Mouse (Mus musculus): ENCODE measurements at regions not wholly inside any gene's neighbourhood (a gene's known extent, or its start where the extent isn't known, plus 50 kb on each side); places are given as distances from the start of the nearest gene placed in this dataset.

GRCm38 (mm10) chr1:94235426-94235825, 183.1 kb upstream of the Pdcd1 start:
- no peak for DNase-seq (ENCODE audit: low read depth, low spot score)

GRCm38 (mm10) chr1:94221006-94221405, 168.7 kb upstream of the Pdcd1 start:
- no peak for DNase-seq (ENCODE audit: low read depth, low spot score)

- DNase-seq (ENCODE audit: low read depth, low spot score), result no peak
Observed at GRCm38 (mm10) chr1:94217407-94217806, 165.1 kb upstream of the Pdcd1 start.

GRCm38 (mm10) chr1:94208929-94209328, 156.6 kb upstream of the Pdcd1 start:
- no peak for DNase-seq (ENCODE audit: low read depth, low spot score)

- DNase-seq (ENCODE audit: low read depth, low spot score), result no peak
Observed at GRCm38 (mm10) chr1:94207859-94208258, 155.5 kb upstream of the Pdcd1 start.

- no peak for DNase-seq (ENCODE audit: low read depth, low spot score)
Observed at GRCm38 (mm10) chr1:94203281-94203680, 150.9 kb upstream of the Pdcd1 start.

GRCm38 (mm10) chr1:94183876-94184275, 131.5 kb upstream of the Pdcd1 start:
- no peak for DNase-seq (ENCODE audit: low read depth, low spot score)

- DNase-seq (ENCODE audit: low read depth, low spot score), result no peak
Observed at GRCm38 (mm10) chr1:94149958-94150357, 97.6 kb upstream of the Pdcd1 start.

- no peak for DNase-seq (ENCODE audit: low read depth, low spot score)
Observed at GRCm38 (mm10) chr1:94147015-94147414, 94.7 kb upstream of the Pdcd1 start.

- DNase-seq (ENCODE audit: low read depth, low spot score), result no peak
Observed at GRCm38 (mm10) chr1:94140518-94140917, 88.2 kb upstream of the Pdcd1 start.

GRCm38 (mm10) chr1:94139445-94140062, 87.2 kb upstream of the Pdcd1 start:
- peak; percentile 32 for DNase-seq (ENCODE audit: low read depth, low spot score)

GRCm38 (mm10) chr1:94136731-94137130, 84.4 kb upstream of the Pdcd1 start:
- no peak for DNase-seq (ENCODE audit: low read depth, low spot score)

Data from R1 (cell line).